Mouse (Mus musculus): ENCODE measurements around the gene 4930590J08Rik. TPM values are rescaled to one million over a fixed set of nuclear protein-coding genes. Genes with fewer than 3 reads are reported as not detected.

Gene 4930590J08Rik
- polyA plus RNA-seq, 1 experiment from 2014 or later, result 1.2 TPM

Other genes starting within 250 kb of the 4930590J08Rik start
- 70.2 and 78.0 TPM in 2 replicates for gene Slc6a6, start 218.8 kb upstream of the 4930590J08Rik start, polyA plus RNA-seq (2016; fragmentation: Nextera tagmentation; extraction: Ambion mirVana)
- 2.5 and 2.7 TPM in 2 replicates for gene Grip2, start 75.6 kb upstream of the 4930590J08Rik start, polyA plus RNA-seq (2016; fragmentation: Nextera tagmentation; extraction: Ambion mirVana)
- gene Ccdc174, start 24.8 kb upstream of the 4930590J08Rik start, polyA plus RNA-seq (2016; fragmentation: Nextera tagmentation; extraction: Ambion mirVana), result 54.8 and 58.3 TPM in 2 replicates
- gene Fgd5, start 76.1 kb downstream of the 4930590J08Rik start, polyA plus RNA-seq (2016; fragmentation: Nextera tagmentation; extraction: Ambion mirVana), result 13.3 and 13.7 TPM in 2 replicates
- gene Nr2c2, start 188.6 kb downstream of the 4930590J08Rik start, polyA plus RNA-seq (2016; fragmentation: Nextera tagmentation; extraction: Ambion mirVana), result 33.3 and 35.1 TPM in 2 replicates

Measured in hindbrain, embryonic 12.5 days (tissue).